Mouse (Mus musculus) G1E (cell line): ENCODE data around the gene Adgre5. TPM values are rescaled to one million over a fixed set of nuclear protein-coding genes. Genes with fewer than 3 reads are reported as not detected.

Experiments used
- ATAC-seq: 2 replicates; pipeline ENCODE4 v1.8.0; 2016; ENCODE audit warnings: mild to moderate bottlenecking; ENCODE audit not compliant: insufficient number of reproducible peaks, poor library complexity, low FRiP score, severe bottlenecking; ENCODE audit errors: extremely low read depth
- DNase-seq: peaks from one replicate; pipeline ENCODE4 v3.0.0; 2012; ENCODE audit warnings: low spot score
- H3K27me3 ChIP-seq: 2 replicates; pipeline ENCODE4 v1.6.1; 2012; ENCODE audit warnings: mild to moderate bottlenecking, low read length, inconsistent platforms; ENCODE audit not compliant: insufficient read depth
- H3K36me3 ChIP-seq: replicated peaks from 2 replicates; pipeline ENCODE3; 2012; ENCODE audit warnings: mild to moderate bottlenecking, inconsistent platforms
- H3K4me1 ChIP-seq: 2 replicates; pipeline ENCODE4 v1.6.1; 2012; ENCODE audit warnings: low read depth, low read length, inconsistent platforms, mixed read lengths; ENCODE audit not compliant: insufficient read depth
- H3K4me3 ChIP-seq: 2 replicates; pipeline ENCODE4 v1.5.1; 2012; ENCODE audit warnings: low read depth, mild to moderate bottlenecking, inconsistent platforms, low read length, moderate library complexity, mixed read lengths
- H3K9me3 ChIP-seq: replicated peaks from 2 replicates; pipeline ENCODE4 v1.6.1; 2012; ENCODE audit warnings: inconsistent platforms
- CTCF ChIP-seq: IDR thresholded peaks from 2 replicates; pipeline ENCODE4 v1.5.1; 2012; ENCODE audit warnings: low read depth, low read length, inconsistent platforms, mixed read lengths
- GATA1 ChIP-seq: IDR thresholded peaks from 2 replicates; pipeline ENCODE4 v1.6.1; 2012; ENCODE audit warnings: borderline replicate concordance, low read length, inconsistent platforms, mixed read lengths
- GATA2 ChIP-seq: IDR thresholded peaks from 2 replicates; pipeline ENCODE4 v1.6.1; 2012; ENCODE audit warnings: low read depth, low read length, inconsistent platforms, borderline replicate concordance
- POLR2AphosphoS5 ChIP-seq: IDR thresholded peaks from 2 replicates; pipeline ENCODE4 v1.6.1; 2012; ENCODE audit warnings: low read depth, low read length, inconsistent platforms; ENCODE audit not compliant: insufficient replicate concordance
- TAL1 ChIP-seq: conservative IDR thresholded peaks from 2 replicates; pipeline ENCODE4 v1.6.1; 2012; ENCODE audit warnings: low read depth, low read length, inconsistent platforms, mixed read lengths
- polyA plus RNA-seq: library from polyadenylated mRNA; stranded (reverse); fragments of >175 nt; gene quantifications from 2 replicates; pipeline ENCODE4 v1.2.3, GENCODE M21; 2012
- total RNA-seq, 2 experiments: library from RNA; stranded (forward) in 1 of 2; stranded (reverse) in 1 of 2; fragments of 200-1000 nt in 1 of 2; fragments of >200 nt in 1 of 2; fragmentation: Nextera tagmentation in 1 of 2; gene quantifications; 2 replicates each; pipeline ENCODE4 v1.2.3; 2014 to 2017

Adgre5 gene
- total and polyA plus RNA-seq, 3 experiments = 92.9 to 405 (median 223) TPM

- Histone ChIP-seq H3K9me3 (no peaks in the 10 kb centered on the region), H3K4me1 (peaks cover 44% of the 10 kb centered on the region), H3K36me3 (no peaks in the 10 kb centered on the region), H3K27me3 (no peaks in the 10 kb centered on the region), H3K4me3 (no peak overlapping the region)
- no peak for DNase-seq
- no peak for ATAC-seq
- no peak for TF ChIP-seq POLR2AphosphoS5
- TF ChIP-seq GATA1 = no peak
- TF ChIP-seq GATA2 = no peak
Observed at GRCm38 (mm10) chr8:83759231-83759759, 18.2 kb upstream of the Adgre5 start.

- H3K4me3 ChIP-seq = no peak overlapping the region
- ATAC-seq (no peak), DNase-seq (no peak)
- H3K36me3 ChIP-seq = no peaks in the 10 kb centered on the region
- no peak for TF ChIP-seq GATA2
- TF ChIP-seq TAL1 = no peak
- no peak for TF ChIP-seq POLR2AphosphoS5
- no peak for TF ChIP-seq GATA1
- no peak for TF ChIP-seq CTCF
- no peaks in the 10 kb centered on the region for H3K27me3 ChIP-seq
- peaks cover 40% of the 10 kb centered on the region for H3K4me1 ChIP-seq
- no peaks in the 10 kb centered on the region for H3K9me3 ChIP-seq
Observed at GRCm38 (mm10) chr8:83758298-83758697, 17.2 kb upstream of the Adgre5 start.

- DNase-seq (no peak), ATAC-seq (no peak)
- TF ChIP-seq GATA2 (no peak), GATA1 (no peak), CTCF (no peak), POLR2AphosphoS5 (no peak), TAL1 (no peak)
- Histone ChIP-seq H3K36me3 (no peaks in the 10 kb centered on the region), H3K9me3 (no peaks in the 10 kb centered on the region), H3K27me3 (no peaks in the 10 kb centered on the region), H3K4me1 (peaks cover 47% of the 10 kb centered on the region), H3K4me3 (no peak overlapping the region)
Observed at GRCm38 (mm10) chr8:83757084-83757607, 16.0 kb upstream of the Adgre5 start.

- no peak for DNase-seq
- Histone ChIP-seq H3K9me3 (no peaks in the 10 kb centered on the region), H3K36me3 (no peaks in the 10 kb centered on the region), H3K27me3 (no peaks in the 10 kb centered on the region), H3K4me1 (peaks cover 50% of the 10 kb centered on the region), H3K4me3 (no peak overlapping the region)
- no peak for ATAC-seq
- TF ChIP-seq GATA1 (no peak), CTCF (no peak), TAL1 (no peak)
Observed at GRCm38 (mm10) chr8:83756273-83756672, 15.1 kb upstream of the Adgre5 start.

- TF ChIP-seq TAL1 (no peak), POLR2AphosphoS5 (no peak), GATA1 (no peak), CTCF (no peak), GATA2 (no peak)
- DNase-seq = no peak
- Histone ChIP-seq H3K27me3 (no peaks in the 10 kb centered on the region), H3K4me3 (no peak overlapping the region), H3K9me3 (no peaks in the 10 kb centered on the region), H3K4me1 (peaks cover 50% of the 10 kb centered on the region), H3K36me3 (no peaks in the 10 kb centered on the region)
- ATAC-seq = no peak
Observed at GRCm38 (mm10) chr8:83754149-83754548, 13.0 kb upstream of the Adgre5 start.

- no peaks in the 10 kb centered on the region for H3K27me3 ChIP-seq
Observed at GRCm38 (mm10) chr8:83749265-83749664, 8.1 kb upstream of the Adgre5 start.

More at GRCm38 (mm10) chr8:83749265-83749664, 8.1 kb upstream of the Adgre5 start:
- Histone ChIP-seq H3K9me3 (no peaks in the 10 kb centered on the region), H3K4me3 (no peak overlapping the region; the same call in 1 of the 2 replicates), H3K36me3 (peaks cover 3% of the 10 kb centered on the region), H3K4me1 (peaks cover 52% of the 10 kb centered on the region)
- TF ChIP-seq POLR2AphosphoS5 (no peak), GATA1 (no peak), CTCF (no peak), TAL1 (no peak), GATA2 (no peak)
- DNase-seq (no peak), ATAC-seq (no peak)
